ENCODE assay signal across 10 mouse cellular contexts in genomic region chr2:71544391-71545285, GRCm38 (mm10). TPM values are rescaled to one million over a fixed set of nuclear protein-coding genes. Genes with fewer than 3 reads are reported as not detected.
DNase-seq lines count a peak whose midpoint lies in the region; ATAC-seq and TF ChIP-seq lines count a peak whose summit lies in the region.
"Had no signal": no experiment of that assay in that cellular context is flagged by ENCODE, and none has a peak within 500 bp of the region (broad histone marks: within the 10 kb centered on the region; RNA-seq: fewer than 3 reads in every experiment).

No protein-coding gene starts in this region.

- H3K9ac ChIP-seq in hindbrain, embryonic 12.5 days = peak overlapping the region; percentile 29
- H3K9ac ChIP-seq in midbrain, embryonic 16.5 days (ENCODE audit: low read depth, low read length) = peak overlapping the region; percentile 28; the same call in 1 of the 2 replicates

- no peak for ATAC-seq in hindbrain, embryonic 12.5 days (ENCODE audit: low FRiP score)
- ATAC-seq in midbrain, embryonic 16.5 days = no peak
- ATAC-seq: Patski had no signal

- H3K27me3 ChIP-seq in kidney, adult 2 months (replicated peaks; ENCODE audit: control insufficient read depth, insufficient read depth, low read length) = peaks cover 40% of the 10 kb centered on the region
- peaks cover 90% of the 10 kb centered on the region for H3K27me3 ChIP-seq in hindbrain, embryonic 12.5 days
- H3K27me3 ChIP-seq in midbrain, embryonic 16.5 days (ENCODE audit: control insufficient read depth, insufficient read depth, low read depth, low read length) = peaks cover 31% of the 10 kb centered on the region
- H3K27me3 ChIP-seq: Patski had no signal

- no peaks in the 10 kb centered on the region for H3K36me3 ChIP-seq in kidney, adult 2 months (ENCODE audit: control insufficient read depth, insufficient read depth, low read length)
- H3K36me3 ChIP-seq in hindbrain, embryonic 12.5 days = no peaks in the 10 kb centered on the region
- no peaks in the 10 kb centered on the region for H3K36me3 ChIP-seq in midbrain, embryonic 16.5 days (ENCODE audit: control insufficient read depth, insufficient read depth, low read length)

- H3K27ac ChIP-seq in kidney, adult 2 months (ENCODE audit: insufficient read depth, low read depth, low read length) = no peak overlapping the region
- H3K27ac ChIP-seq in cortical plate, adult 2 months (ENCODE audit: insufficient read depth, low read length) = no peak overlapping the region
- H3K27ac ChIP-seq in hindbrain, embryonic 12.5 days = no peak overlapping the region
- peak overlapping the region; percentile 38 for H3K27ac ChIP-seq in midbrain, embryonic 16.5 days (ENCODE audit: low read length)

- peak overlapping the region; percentile 98 for H3K4me2 ChIP-seq in hindbrain, embryonic 12.5 days (replicated peaks)
- H3K4me2 ChIP-seq in midbrain, embryonic 16.5 days (ENCODE audit: low read length) = peak overlapping the region; percentile 15; the same call in 1 of the 2 replicates

- WGBS in kidney, adult 2 months = 7% methylated on average over 61 of the region's 61 CpGs
- WGBS in hindbrain, embryonic 12.5 days = 1% methylated on average over 61 of the region's 61 CpGs
- under 1% methylated on average over 61 of the region's 61 CpGs for WGBS in midbrain, embryonic 16.5 days

- 0 out of 2 replicates have a peak, but pooled peaks cover 3% of the 10 kb centered on the region for H3K4me1 ChIP-seq in kidney, adult 2 months (ENCODE audit: control insufficient read depth, insufficient read depth, low read length)
- 0 out of 2 replicates have a peak, but pooled peaks cover 2% of the 10 kb centered on the region for H3K4me1 ChIP-seq in cortical plate, adult 2 months (ENCODE audit: control insufficient read depth, insufficient read depth, low read length)
- peaks cover 28% of the 10 kb centered on the region for H3K4me1 ChIP-seq in hindbrain, embryonic 12.5 days
- peaks cover 13% of the 10 kb centered on the region for H3K4me1 ChIP-seq in midbrain, embryonic 16.5 days (ENCODE audit: control insufficient read depth, insufficient read depth, low read length)

- peak; percentile 39 for DNase-seq in kidney, adult 2 months
- DNase-seq in kidney, adult 9 months = no peak
- DNase-seq in right cerebral cortex, postnatal 4 days = no peak
- no peak for DNase-seq in cerebellum, adult 11 months
- DNase-seq in layer of hippocampus, adult 11-12 months (ENCODE audit: low spot score) = no peak

- H3K4me3 ChIP-seq in kidney, adult 2 months (ENCODE audit: insufficient read depth, low read depth, low read length) = no peak overlapping the region
- peak overlapping the region; percentile 51; the same call in 1 of the 2 replicates for H3K4me3 ChIP-seq in cortical plate, adult 2 months (ENCODE audit: insufficient read depth, low read length)
- peak overlapping the region; percentile 51 for H3K4me3 ChIP-seq in hindbrain, embryonic 12.5 days
- peak overlapping the region; percentile 39 for H3K4me3 ChIP-seq in midbrain, embryonic 16.5 days (ENCODE audit: low read depth, low read length)

- TF ChIP-seq CTCF in kidney, adult 2 months (conservative IDR thresholded peaks at IDR 0.05; ENCODE audit: insufficient read depth, insufficient read length, low read depth, low read length) = no peak
- no peak for TF ChIP-seq CTCF in cortical plate, adult 2 months (IDR thresholded peaks at IDR 0.05; ENCODE audit: extremely low read depth, insufficient read depth, low read length)

- TF ChIP-seq POLR2A in kidney, adult 2 months (IDR thresholded peaks at IDR 0.05; ENCODE audit: low read depth, low read length) = no peak
- TF ChIP-seq POLR2A in cortical plate, adult 2 months (IDR thresholded peaks at IDR 0.05; ENCODE audit: extremely low read depth, insufficient read depth, low read length) = no peak

- H3K9me3 ChIP-seq in hindbrain, embryonic 12.5 days (replicated peaks) = no peaks in the 10 kb centered on the region
- no peaks in the 10 kb centered on the region for H3K9me3 ChIP-seq in midbrain, embryonic 16.5 days (replicated peaks; ENCODE audit: control insufficient read depth, low read length, poor library complexity, severe bottlenecking)

RNA-seq across cellular contexts. Expression of gene Dlx2, which starts 1.9 kb away (rescaled TPM):
- polyA plus RNA-seq in kidney, adult 2 months (2012; rRNA removed) = not detected in 2 replicates
- polyA plus RNA-seq in cortical plate, adult 2 months (2012; rRNA removed) = 4.1 and 4.2 TPM in 2 replicates
- polyA plus RNA-seq in hindbrain, embryonic 12.5 days (2016; fragmentation: Nextera tagmentation; extraction: Ambion mirVana) = 4.7 and 5.3 TPM in 2 replicates
- 4.5 and 10.9 TPM in 2 replicates for polyA plus RNA-seq in midbrain, embryonic 16.5 days (2015; fragmentation: Nextera tagmentation; extraction: Ambion mirVana)
- polyA plus RNA-seq: gonadal fat pad, adult 2 months had no signal

RNA-seq across cellular contexts. Expression of gene Dlx1, which starts 16.7 kb away (rescaled TPM):
- polyA plus RNA-seq in kidney, adult 2 months (2012; rRNA removed) = 0.16 TPM in 1 of 2 replicates, not detected in the other
- polyA plus RNA-seq in cortical plate, adult 2 months (2012; rRNA removed) = 26.7 and 27.8 TPM in 2 replicates
- 8.3 and 10.1 TPM in 2 replicates for polyA plus RNA-seq in hindbrain, embryonic 12.5 days (2016; fragmentation: Nextera tagmentation; extraction: Ambion mirVana)
- 31.5 and 55.5 TPM in 2 replicates for polyA plus RNA-seq in midbrain, embryonic 16.5 days (2015; fragmentation: Nextera tagmentation; extraction: Ambion mirVana)
- polyA plus RNA-seq: gonadal fat pad, adult 2 months had no signal
